Mouse (Mus musculus) thymus, adult 18-20 months (tissue): ENCODE results near the gene Mpped1.

Experiments used
- DNase-seq, 2 experiments: peaks; one replicate each; pipeline ENCODE4 v3.0.0; 2022; ENCODE audit warnings: mixed read lengths in 2 of 2

Gene Mpped1

GRCm38 (mm10) chr15:83894261-83894660, 115.0 kb downstream of the Mpped1 start:
- no peak for DNase-seq

- no peak for DNase-seq
Observed at GRCm38 (mm10) chr15:83896011-83896410, 116.7 kb downstream of the Mpped1 start.

- DNase-seq: no peak
Observed at GRCm38 (mm10) chr15:83897286-83897685, 118.0 kb downstream of the Mpped1 start.

- no peak for DNase-seq
Observed at GRCm38 (mm10) chr15:83906472-83906871, 127.2 kb downstream of the Mpped1 start.
